Mouse (Mus musculus): Measurements from ENCODE around the gene Slc48a1.
A peak's percentile ranks its signal among the peaks of the same experiment; 100 is the strongest.

The Slc48a1 gene

DNA sequence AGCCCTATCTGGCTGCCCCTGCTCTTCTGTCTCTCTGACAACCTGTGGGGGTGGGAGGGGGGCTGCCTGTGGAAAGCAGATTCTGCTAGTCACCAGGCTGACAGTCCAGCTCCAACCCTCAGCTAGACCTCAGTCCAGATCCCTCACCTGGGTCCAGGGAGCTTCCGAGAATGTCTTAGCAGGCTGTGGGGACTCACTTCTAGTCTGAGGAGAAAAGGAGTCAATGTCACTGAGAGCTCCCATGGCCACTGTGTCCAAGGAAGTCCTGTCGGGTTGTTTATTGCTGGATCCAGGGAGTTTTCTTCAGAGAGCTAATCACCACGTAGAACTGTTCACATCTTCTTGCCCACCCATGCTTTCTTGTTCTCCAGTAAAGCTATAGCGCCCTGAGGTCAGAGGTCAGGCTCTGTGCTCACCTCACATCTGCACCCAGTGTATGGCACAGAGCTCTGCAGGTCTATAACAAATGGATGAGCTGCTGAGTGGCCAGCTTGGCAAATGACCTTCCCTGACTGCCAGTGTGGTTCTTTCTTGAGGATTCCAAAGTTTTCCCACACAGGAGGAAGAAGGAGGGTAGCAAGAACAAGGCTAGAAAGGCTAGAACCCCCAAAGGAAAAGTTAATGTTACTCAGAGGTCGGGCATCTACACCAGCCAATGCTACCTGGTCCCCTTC is 48.4 kb downstream of the Slc48a1 start:
- no peak for DNase-seq (ENCODE audit: low spot score in 2 of 2)

DNA sequence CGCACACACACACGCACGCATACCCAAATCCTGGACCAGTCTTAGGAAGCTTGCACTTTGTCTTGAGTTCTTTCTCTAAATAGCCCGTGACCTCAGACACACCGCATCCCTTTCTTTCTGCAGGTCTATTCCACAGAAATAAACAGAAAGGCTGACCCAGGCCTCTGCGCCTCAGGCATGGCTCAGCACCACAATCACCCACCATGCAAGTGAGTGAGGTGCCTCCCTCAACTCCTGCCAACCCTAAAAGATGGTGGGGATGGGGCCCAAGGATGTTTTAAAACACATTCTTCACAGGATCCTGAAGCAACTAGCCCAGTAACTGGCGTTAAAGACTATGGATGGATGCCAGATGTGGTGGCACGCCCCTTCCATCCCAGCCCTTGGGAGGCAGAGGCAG is 49.1 kb downstream of the Slc48a1 start:
- DNase-seq (ENCODE audit: low spot score in 2 of 2): no peak

DNA sequence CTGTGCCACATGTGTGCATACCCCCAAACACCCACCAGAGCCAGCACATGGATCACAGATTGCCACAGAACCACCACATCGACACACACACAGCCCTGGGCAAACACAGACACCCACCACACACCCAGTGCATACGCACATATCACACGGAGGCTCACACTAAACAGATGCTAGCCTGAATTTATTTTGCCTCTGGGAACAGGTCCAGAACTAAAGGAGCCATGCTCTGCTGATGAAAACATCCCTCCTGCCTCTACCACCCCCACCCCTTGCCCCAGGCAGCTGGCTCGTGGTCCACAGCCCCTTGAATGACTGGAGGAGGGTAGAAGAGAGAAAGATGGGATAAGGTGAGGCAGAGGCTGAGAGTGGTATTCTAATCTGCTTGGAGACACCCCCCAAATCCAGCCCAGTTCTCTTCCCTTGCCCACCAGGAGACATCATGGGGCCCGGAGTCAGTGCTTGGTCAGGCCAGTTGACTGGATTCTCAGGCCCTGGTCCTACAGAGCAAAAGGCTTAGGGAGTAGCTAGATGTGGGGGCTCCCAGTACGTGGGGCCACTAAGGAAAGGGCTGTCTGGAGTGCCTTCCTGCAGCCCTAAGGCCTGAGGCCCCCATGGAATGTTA is 50.0 kb downstream of the Slc48a1 start:
- DNase-seq (ENCODE audit: low spot score in 2 of 2): no peak

DNA sequence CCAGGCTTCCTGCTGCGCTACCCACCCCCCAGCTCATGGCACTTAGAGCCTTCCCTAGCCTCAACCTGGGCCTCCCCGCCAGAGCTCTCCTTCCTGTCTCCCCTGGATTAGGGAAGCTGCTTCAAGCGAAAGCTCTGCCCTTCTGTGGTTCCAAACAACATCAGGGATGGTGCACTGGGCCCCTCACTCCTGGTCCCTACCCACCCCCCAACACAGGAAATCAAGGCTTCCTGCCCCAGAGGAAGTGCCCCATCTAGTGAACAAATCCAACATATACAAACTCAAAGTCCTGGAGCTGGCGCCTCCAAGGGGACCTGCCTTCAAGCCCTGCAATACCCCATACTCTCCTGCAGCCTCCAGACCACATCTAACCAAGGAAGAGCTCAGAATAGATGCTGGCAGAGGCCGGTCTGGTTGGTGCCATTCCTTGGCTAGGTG is 50.6 kb downstream of the Slc48a1 start:
- peak in 1 of 2 experiments; percentile 59 for DNase-seq (ENCODE audit: low spot score in 2 of 2)

DNA sequence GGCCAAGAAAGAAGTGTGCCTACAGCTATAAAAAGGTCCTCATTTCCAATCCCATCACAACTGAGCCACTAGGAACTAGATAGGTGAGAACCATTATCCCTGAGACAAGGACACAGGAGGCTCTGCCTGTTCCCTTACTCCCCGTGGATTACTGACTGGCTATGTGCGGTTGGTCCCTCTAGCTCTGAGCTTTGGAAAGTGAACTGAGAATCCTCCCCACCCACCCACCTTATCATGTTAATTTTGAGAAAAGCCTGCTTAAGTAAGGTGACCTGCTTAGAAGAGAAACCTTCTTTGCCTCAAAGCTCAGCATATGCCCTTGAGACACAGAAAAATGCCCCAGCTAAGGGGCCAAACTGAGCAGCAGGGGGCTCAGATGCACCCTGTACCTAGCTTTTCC is 51.1 kb downstream of the Slc48a1 start:
- no peak for DNase-seq (ENCODE audit: low spot score in 2 of 2)

DNA sequence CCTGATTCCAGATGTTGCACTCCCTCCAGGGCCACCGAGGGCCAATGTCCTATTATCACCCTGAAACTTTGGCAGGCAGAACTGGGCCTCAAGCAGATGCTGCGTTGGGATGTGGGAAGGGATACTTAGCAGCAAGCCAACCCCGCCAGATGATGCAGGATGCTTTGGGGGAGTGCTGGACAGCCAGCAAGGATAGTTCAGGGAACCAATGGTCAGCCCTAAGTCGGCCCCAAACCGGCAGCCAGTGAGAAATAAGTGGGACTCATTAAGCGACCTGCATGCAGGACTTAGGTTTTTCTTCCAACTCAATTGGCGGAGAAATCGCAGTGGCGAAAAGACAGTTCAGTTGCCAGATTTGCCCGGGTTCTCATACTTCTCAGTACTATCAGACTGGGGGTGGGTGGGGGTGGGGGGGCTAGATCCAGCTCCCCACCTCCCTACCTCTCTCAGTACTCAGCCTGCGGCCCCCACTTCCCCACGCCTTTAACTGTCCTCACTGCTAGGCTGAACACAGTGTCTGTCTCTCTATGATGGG is 52.0 kb downstream of the Slc48a1 start:
- DNase-seq (ENCODE audit: low spot score in 2 of 2): no peak

DNA sequence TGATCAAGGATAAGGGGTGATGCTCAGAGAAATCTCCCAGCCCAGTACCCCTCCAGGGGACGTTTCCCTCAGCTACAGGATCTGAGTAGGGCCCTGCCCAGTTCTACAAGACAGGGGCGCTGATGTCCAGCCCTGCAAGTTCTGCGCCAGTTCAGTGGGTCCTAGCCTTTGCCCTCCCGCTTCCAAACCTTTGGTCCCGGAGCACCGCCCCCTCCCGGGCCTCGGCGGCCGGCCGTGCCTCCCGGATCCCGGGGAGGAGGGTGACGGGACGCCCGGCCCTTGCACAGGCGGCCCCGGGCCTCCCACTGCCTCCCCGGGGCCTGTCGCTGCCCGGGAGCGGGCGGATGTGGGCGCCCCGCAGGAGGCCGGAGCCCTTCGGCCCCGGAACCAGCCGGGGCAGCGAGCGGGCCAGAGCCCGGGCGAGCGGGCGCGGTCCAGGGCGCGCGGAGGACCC is 52.5 kb downstream of the Slc48a1 start:
- no peak for DNase-seq (ENCODE audit: low spot score in 2 of 2)

DNA sequence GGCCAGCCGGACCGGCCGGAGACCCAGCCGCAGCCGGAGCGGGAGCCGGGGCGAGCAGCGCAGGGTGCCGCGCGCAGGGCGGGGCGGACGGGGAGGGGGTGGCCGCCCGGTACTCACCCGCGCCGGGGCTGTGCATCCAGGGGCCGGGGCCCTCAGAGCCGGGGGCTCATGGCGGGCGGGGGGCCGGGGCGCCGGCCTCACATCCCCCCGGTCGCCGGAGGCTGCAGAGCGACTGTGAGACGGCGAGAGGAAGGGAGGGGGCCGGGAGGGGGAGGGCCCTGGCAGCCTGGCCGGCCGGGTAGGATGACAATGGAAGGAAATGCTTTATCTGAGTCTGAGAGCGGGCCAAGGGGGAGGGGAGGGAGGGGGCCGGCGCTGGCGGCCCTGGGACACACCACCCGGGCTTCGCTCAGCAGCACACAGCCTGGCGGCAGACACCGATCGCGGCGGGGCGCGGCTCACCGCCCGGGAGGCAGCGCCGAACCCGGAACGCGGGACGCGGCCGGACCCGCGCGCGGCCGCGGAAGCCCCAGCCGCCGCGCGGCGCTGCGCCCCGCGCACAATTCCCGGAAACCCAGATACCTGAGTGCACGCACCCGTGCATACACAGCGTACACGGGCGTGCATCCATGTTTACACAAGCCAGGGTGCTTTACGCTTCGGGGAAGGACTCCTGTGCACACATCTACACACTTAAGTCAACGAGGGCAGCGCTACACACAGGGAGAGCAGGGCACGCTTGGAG is 53.1 kb downstream of the Slc48a1 start:
- peak; percentile 48 to 59 for DNase-seq (ENCODE audit: low spot score in 2 of 2)

DNA sequence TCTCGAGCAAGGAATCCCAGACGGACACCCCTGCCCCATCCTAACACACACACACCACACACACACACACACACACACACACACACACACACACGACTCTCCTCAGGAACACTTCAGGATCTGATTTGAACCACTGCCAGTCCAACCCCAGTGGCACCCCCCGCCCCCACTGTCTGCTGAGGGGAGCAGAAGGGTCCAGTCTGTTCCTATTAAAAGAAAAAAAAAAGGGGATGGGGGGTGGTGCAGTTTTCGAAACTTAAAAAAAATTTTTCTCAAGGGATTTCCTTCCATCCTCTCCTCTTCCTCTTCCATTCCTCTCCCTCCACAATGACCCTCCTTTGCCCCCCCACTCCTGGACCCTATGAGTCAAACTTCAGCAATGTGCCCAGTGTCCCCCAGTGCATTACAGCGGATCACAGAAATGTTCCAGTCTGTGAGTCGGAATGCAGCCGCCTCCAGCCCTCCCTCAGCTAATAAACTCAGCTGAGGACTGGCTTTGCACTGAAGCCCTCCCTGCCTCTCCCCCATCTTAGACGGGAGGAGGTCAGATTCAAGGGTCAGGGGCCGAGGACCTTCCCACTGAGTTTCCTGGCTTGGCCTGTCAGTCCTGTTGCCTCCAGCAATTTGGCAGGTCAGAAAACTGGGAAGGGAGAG is 53.8 kb downstream of the Slc48a1 start:
- no peak for DNase-seq (ENCODE audit: low spot score in 2 of 2)

DNA sequence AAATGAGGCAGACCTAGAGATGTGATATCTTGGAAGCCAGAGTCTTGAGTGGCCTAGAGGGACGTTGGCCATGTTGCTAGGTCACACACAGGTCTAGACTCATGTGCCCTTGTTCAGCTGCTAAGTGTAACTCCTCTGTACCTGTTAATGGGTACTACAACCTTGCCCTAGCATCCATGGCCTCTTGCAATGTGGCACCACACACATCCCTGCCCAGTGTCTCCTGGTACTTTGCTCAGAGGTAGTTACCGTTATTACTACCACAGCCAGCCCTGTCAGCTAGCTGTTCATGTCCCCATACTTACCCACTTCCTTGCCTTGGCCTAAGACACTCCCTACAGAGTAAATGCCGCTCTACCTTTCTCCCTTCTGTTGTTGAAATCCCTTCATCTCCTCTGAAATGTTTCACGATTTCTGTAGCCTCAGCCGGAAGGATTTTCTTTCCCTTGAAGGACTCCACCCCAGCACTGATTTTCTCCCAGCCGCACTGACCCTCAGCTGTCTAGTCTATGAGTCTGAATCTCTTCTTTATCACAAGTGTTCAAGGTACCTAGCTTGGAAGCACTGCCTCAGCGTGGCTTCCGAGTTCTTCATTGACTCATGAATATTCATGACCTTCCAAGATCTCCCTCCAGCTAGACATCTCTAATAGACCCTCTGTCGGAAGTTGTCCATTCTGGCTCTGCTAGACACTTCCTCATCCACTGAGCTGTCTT is 54.6 kb downstream of the Slc48a1 start:
- no peak for DNase-seq (ENCODE audit: low spot score in 2 of 2)

DNA sequence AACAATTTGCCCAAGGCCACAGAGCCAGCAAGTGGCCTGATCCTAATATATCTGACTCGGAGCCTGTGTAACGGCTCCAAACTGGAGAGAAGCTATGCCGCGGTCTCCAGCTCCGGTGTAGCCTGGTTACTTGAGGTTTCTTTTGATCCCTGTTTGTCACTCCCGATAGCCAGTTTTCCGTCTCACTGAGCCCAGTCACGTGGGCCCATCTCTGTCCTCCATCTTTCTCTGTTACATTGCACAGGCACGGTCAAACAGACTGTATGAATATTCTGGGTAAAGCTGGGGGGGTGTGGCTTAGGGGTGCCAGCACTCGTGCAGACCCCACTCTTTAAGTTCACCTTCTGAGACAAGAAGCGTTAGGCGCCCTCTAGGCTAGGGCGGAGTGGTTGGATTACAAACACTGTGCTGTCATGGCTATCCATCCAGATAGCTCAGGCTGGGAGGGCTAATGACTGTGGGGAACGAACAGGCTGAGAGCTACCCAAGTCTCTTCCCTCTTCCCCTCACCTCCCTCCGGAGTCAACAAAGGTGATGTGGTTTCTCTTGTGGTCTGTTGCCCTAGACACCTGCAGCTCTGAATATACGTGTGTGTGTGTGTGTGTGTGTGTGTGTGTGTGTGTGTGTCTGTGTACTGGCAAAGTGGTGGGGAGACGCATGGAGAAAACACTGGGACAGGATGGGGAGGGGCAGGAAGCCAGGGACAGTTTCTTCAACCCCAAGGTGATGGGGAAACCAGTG is 58.0 kb downstream of the Slc48a1 start:
- peak; percentile 80 to 83 for DNase-seq (ENCODE audit: low spot score in 2 of 2)

DNA sequence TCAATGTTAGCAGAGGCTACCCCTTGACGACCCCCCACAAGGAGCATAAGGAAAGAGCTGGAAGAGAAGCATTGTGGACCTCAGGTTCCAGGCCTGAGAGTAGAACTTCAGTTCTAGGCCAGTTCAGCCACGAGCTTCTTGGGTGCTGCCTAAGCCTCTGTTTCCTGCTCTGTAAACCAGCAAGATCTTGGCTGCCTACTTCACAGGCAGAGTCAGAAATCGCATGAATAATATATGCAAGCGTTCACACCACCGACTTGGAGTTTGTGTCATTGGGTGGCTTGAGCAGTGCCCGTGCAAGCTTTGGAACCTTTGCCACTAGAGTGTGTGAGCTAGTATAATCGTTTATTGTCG is 58.6 kb downstream of the Slc48a1 start:
- DNase-seq (ENCODE audit: low spot score in 2 of 2): no peak

DNA sequence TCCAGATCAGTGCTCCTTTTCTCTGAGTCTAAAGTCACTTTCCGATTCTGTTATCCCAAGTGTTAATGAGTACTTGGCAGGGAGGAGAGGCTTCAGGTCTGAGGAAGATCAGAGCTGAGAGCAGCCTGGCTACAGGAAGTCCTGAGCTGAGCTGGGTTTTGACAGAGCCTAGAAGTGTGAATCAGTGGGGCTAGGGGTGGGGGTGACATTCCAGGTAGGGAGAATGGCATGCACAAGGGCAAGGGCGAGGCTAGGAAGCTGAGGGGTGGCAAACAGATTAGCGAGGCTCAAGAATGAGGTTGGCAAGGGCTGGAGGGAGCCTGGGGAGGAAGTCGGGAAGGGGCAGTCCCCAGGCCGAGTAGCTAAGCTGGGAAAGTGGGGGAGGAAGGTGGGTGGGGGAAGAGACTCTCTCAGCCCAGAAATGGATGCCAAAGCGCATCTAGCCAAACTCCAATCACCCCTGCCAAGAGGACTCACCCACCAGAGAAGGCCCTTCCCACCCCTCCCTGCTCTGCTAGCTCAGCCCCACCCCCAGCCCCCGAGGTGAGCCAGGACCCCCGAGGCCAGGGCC is 59.3 kb downstream of the Slc48a1 start:
- no peak for DNase-seq (ENCODE audit: low spot score in 2 of 2)

DNA sequence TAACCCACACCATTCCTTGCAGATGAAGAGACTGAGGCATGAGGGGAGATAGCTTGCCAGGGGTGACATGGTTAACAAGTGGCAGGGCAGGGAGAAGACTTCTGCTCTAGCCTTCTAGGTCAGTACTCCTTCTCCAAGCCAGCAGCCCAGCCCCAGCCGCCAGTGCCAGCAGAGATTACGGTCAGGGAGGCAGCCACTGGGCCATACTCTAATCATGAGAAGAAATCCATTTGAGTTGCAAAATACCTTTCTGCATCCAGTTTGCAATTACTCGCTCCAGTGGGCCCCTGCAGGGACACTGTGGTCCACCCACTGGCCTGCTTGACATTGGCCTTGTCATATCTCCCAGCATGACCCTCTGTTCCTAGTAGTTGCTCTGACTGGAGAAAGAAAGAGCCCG is 60.1 kb downstream of the Slc48a1 start:
- peak in 1 of 2 experiments; percentile 11 for DNase-seq (ENCODE audit: low spot score in 2 of 2)

DNA sequence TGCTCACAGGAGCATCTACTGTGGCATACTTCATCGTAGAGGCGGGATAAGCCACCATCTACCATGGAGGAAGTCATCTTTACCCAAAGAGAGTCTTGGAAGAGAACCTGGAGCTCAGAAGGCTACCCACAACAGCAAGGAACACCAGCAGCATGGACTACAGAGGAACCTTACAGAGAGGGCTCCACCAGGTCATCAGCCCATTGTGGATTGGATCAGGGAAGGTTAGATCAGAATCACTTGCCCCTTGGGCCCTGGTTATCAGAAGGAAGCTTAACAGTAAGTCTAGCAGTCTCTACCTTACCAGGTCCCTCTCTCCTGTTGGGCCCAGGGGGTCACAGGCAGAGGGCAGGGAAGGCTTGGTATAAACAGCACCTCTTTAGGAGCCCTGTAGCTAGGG is 60.7 kb downstream of the Slc48a1 start:
- peak in 1 of 2 experiments; percentile 7 for DNase-seq (ENCODE audit: low spot score in 2 of 2)

DNA sequence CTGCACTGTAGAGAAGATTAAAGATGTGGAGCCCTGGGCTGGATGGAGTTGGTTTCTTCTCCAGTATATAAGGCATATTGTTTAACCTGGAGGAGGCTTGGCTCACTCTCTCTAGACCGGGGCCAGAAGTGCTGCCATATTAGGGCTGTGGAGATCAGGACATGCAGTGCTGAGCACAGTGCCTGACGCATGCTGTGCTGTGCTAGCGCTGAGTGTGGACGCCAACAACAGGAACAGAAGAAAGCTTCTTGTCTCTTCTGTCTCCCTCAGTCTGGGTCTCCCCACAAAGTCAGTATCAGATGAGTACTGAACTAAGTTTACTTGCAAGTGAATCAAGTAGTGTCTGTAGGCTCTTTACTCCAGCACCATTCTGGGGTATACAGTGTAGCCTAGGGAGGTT is 61.2 kb downstream of the Slc48a1 start:
- peak in 1 of 2 experiments; percentile 14 for DNase-seq (ENCODE audit: low spot score in 2 of 2)

DNA sequence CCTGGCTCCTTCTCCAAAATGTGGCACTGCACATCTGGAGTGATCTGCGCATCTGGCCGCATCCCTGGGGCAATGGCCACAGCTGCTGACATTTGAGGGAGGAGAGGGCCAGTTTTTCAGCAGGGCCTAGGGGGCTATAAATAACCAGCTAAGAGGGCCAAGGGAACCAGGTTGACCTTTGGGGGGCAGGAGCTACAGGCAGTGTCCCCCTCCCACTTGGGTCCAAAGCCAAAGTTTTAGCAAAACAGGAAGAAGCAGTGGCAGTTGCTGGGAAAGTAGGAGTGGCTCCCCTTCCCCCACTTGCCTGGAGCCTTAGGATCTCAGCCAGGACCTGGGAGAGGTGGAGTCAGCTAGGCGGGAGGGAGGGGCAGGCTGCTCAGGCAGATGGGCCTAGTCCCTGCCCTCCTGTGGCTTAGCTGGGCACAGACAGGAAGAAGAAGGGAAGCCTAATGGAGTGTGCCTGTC is 61.7 kb downstream of the Slc48a1 start:
- peak in 1 of 2 experiments; percentile 13 for DNase-seq (ENCODE audit: low spot score in 2 of 2)

DNA sequence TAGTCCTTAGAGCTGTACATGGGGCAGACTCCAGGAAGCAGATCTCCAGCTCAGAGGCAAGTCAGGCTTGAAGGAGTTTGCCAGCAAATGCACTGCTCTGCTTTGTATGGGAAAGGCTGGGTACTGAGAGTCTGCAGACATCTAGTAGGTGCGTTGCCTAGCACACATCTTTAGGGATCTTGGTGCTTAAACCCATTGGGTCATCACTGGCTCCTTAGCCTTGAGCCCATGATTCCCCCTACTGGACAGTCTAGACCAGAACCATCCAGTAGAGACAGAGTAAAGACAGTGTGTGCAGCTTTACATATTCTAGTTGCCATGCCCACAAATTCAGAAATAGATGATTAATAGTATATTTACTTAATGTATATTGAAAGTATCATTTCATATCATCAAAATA is 62.5 kb downstream of the Slc48a1 start:
- DNase-seq (ENCODE audit: low spot score in 2 of 2): peak in 1 of 2 experiments; percentile 7

DNA sequence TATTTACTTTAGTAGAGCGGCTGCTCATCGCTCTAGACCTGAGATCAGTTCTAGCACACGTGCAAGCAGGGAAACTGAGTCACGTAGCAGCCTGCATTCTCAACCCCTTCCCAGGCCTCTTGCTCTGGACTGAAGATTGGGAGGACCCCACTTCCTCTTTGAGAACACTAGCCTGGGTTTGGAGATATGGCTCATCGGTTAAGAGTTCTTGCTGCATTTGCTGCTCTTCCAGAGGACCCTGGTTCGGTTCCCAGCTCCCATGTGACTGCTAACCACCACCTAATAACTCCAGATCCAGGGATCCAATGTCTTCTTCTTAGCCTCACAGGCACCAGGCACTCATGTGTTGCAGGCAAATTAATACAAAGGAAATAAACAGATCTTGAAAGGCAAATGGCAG is 63.1 kb downstream of the Slc48a1 start:
- DNase-seq (ENCODE audit: low spot score in 2 of 2): peak in 1 of 2 experiments; percentile 21

DNA sequence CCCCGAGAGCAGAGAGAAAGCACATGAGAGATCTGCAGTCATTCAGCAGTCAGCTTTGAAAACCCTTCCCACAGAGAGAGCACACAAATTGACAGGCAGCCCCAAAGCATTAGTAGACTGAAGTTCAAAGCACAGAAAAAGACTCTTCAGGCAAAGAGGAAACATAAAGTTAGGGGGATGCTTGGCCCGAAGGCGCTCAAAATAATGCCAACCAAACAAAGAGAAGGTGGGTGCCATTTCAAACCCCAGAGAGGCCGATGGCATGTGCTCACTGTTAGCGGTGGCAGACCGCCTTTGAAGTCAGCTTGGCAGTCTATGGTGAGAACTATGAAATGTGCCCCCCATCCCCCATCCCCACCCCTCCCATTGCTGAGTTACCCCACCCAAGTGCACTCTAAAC is 63.7 kb downstream of the Slc48a1 start:
- DNase-seq (ENCODE audit: low spot score in 2 of 2): peak; percentile 67 to 68

Measured in thymus, postnatal 10 days (tissue).